Mouse (Mus musculus) bone marrow macrophage, adult 2 months (primary cell): ENCODE data around the gene Mkrn2os.

Experiments used
- CTCF ChIP-seq: IDR thresholded peaks from 2 replicates; pipeline ENCODE4 v1.5.1; 2012; ENCODE audit warnings: low read depth, mild to moderate bottlenecking, low read length, moderate library complexity
- POLR2A ChIP-seq: IDR thresholded peaks from 2 replicates; pipeline ENCODE4 v1.6.1; 2012; ENCODE audit warnings: mild to moderate bottlenecking, low read depth, low read length, borderline replicate concordance

GRCm38 (mm10) chr6:115544442-115544970 lies 47.9 kb downstream of the Mkrn2os start, which contains the start of gene Tsen2:
- no peak for TF ChIP-seq CTCF
- TF ChIP-seq POLR2A, result no peak
